Mouse (Mus musculus): ENCODE results near the gene Mthfsd. TPM values are rescaled to one million over a fixed set of nuclear protein-coding genes. Genes with fewer than 3 reads are reported as not detected.
A peak's percentile ranks its signal among the peaks of the same experiment; 100 is the strongest.

The Mthfsd gene
- total and polyA plus RNA-seq, 2 experiments from 2014 or later: 33.3 to 76.5 TPM

GRCm38 (mm10) chr8:121127756-121128375 is 19.7 kb upstream of the Mthfsd start, which contains the start of gene Foxl1:
TSS of gene Foxl1 (plus strand) at chr8:121127940.
- Histone ChIP-seq H3K9me3 (ENCODE audit: low read length) (0 out of 2 replicates have a peak, but pooled peaks cover 3% of the 10 kb centered on the region), H3K27me3 (ENCODE audit: insufficient read depth, low read length) (peaks cover 93% of the 10 kb centered on the region), H3K4me1 (ENCODE audit: insufficient read depth) (no peaks in the 10 kb centered on the region), H3K4me3 (ENCODE audit: low read depth, low read length) (peak within 1 kb of the TSS; percentile 9; the same call in 1 of the 2 replicates), H3K4me2 (ENCODE audit: low read depth) (peak within 1 kb of the TSS; percentile 1), H3K27ac (ENCODE audit: low read depth, low read length) (no peak within 1 kb of the TSS), H3K36me3 (ENCODE audit: insufficient read depth) (no peaks in the 10 kb centered on the region), H3K9ac (no peak within 1 kb of the TSS)
- WGBS: under 1% methylated on average over 43 of the region's 43 CpGs
- ATAC-seq (no peak), DNase-seq (no peak)
- TF ChIP-seq CTCF (IDR thresholded peaks at IDR 0.05; ENCODE audit: low read depth): no peak

- peaks cover 94% of the 10 kb centered on the region for H3K27me3 ChIP-seq (ENCODE audit: insufficient read depth, low read length)
- no peak overlapping the region for H3K4me2 ChIP-seq (ENCODE audit: low read depth)
- peak; percentile 23 for DNase-seq
- no peaks in the 10 kb centered on the region for H3K36me3 ChIP-seq (ENCODE audit: insufficient read depth)
- no peaks in the 10 kb centered on the region for H3K4me1 ChIP-seq (ENCODE audit: insufficient read depth)
- H3K4me3 ChIP-seq (ENCODE audit: low read depth, low read length): no peak overlapping the region
- no peak overlapping the region for H3K9ac ChIP-seq
- H3K27ac ChIP-seq (ENCODE audit: low read depth, low read length): no peak overlapping the region
- 0 out of 2 replicates have a peak, but pooled peaks cover 3% of the 10 kb centered on the region for H3K9me3 ChIP-seq (ENCODE audit: low read length)
- ATAC-seq: no peak
- WGBS: 2% methylated on average over 11 of the region's 11 CpGs
- no peak for TF ChIP-seq CTCF (IDR thresholded peaks at IDR 0.05; ENCODE audit: low read depth)
These were observed 19.1 kb upstream of the Mthfsd start for GRCm38 (mm10) chr8:121127291-121127701.

GRCm38 (mm10) chr8:121126694-121127093 is 18.5 kb upstream of the Mthfsd start:
- TF ChIP-seq CTCF (IDR thresholded peaks at IDR 0.05; ENCODE audit: low read depth): no peak
- DNase-seq (no peak), ATAC-seq (no peak)
- Histone ChIP-seq H3K4me1 (ENCODE audit: insufficient read depth) (no peaks in the 10 kb centered on the region), H3K9ac (no peak overlapping the region), H3K27ac (ENCODE audit: low read depth, low read length) (no peak overlapping the region), H3K4me2 (ENCODE audit: low read depth) (no peak overlapping the region), H3K36me3 (ENCODE audit: insufficient read depth) (no peaks in the 10 kb centered on the region), H3K27me3 (ENCODE audit: insufficient read depth, low read length) (peaks cover 94% of the 10 kb centered on the region), H3K4me3 (ENCODE audit: low read depth, low read length) (no peak overlapping the region), H3K9me3 (ENCODE audit: low read length) (0 out of 2 replicates have a peak, but pooled peaks cover 3% of the 10 kb centered on the region)
- 2% methylated on average over 6 of the region's 6 CpGs for WGBS

GRCm38 (mm10) chr8:121126191-121126590 is 18.0 kb upstream of the Mthfsd start:
- H3K9me3 ChIP-seq (ENCODE audit: low read length): 0 out of 2 replicates have a peak, but pooled peaks cover 3% of the 10 kb centered on the region
- no peak overlapping the region for H3K9ac ChIP-seq
- H3K4me1 ChIP-seq (ENCODE audit: insufficient read depth): no peaks in the 10 kb centered on the region
- TF ChIP-seq CTCF (IDR thresholded peaks at IDR 0.05; ENCODE audit: low read depth): no peak
- DNase-seq: no peak
- whole genome bisulfite sequencing: 6% methylated on average over 6 of the region's 6 CpGs
- H3K4me3 ChIP-seq (ENCODE audit: low read depth, low read length): no peak overlapping the region
- H3K36me3 ChIP-seq (ENCODE audit: insufficient read depth): no peaks in the 10 kb centered on the region
- no peak overlapping the region for H3K27ac ChIP-seq (ENCODE audit: low read depth, low read length)
- no peak overlapping the region for H3K4me2 ChIP-seq (ENCODE audit: low read depth)
- peaks cover 95% of the 10 kb centered on the region for H3K27me3 ChIP-seq (ENCODE audit: insufficient read depth, low read length)
- no peak for ATAC-seq

GRCm38 (mm10) chr8:121125311-121125876 is 17.2 kb upstream of the Mthfsd start:
- Histone ChIP-seq H3K4me2 (ENCODE audit: low read depth) (peak overlapping the region; percentile 15; the same call in 1 of the 2 replicates), H3K27ac (ENCODE audit: low read depth, low read length) (no peak overlapping the region), H3K36me3 (ENCODE audit: insufficient read depth) (no peaks in the 10 kb centered on the region), H3K27me3 (ENCODE audit: insufficient read depth, low read length) (peaks cover 96% of the 10 kb centered on the region), H3K4me1 (ENCODE audit: insufficient read depth) (no peaks in the 10 kb centered on the region), H3K4me3 (ENCODE audit: low read depth, low read length) (no peak overlapping the region), H3K9ac (no peak overlapping the region), H3K9me3 (ENCODE audit: low read length) (0 out of 2 replicates have a peak, but pooled peaks cover 3% of the 10 kb centered on the region)
- DNase-seq: peak; percentile 75
- 4% methylated on average over 36 of the region's 36 CpGs for WGBS
- peak; percentile 62 for TF ChIP-seq CTCF (IDR thresholded peaks at IDR 0.05; ENCODE audit: low read depth)
- peak; percentile 66; the same call in 1 of the 2 replicates for ATAC-seq

- Histone ChIP-seq H3K4me1 (ENCODE audit: insufficient read depth) (no peaks in the 10 kb centered on the region), H3K27me3 (ENCODE audit: insufficient read depth, low read length) (peaks cover 96% of the 10 kb centered on the region), H3K4me2 (ENCODE audit: low read depth) (no peak overlapping the region), H3K36me3 (ENCODE audit: insufficient read depth) (no peaks in the 10 kb centered on the region), H3K9ac (no peak overlapping the region), H3K27ac (ENCODE audit: low read depth, low read length) (no peak overlapping the region), H3K9me3 (ENCODE audit: low read length) (0 out of 2 replicates have a peak, but pooled peaks cover 3% of the 10 kb centered on the region), H3K4me3 (ENCODE audit: low read depth, low read length) (no peak overlapping the region)
- 3% methylated on average over 17 of the region's 17 CpGs for WGBS
- TF ChIP-seq CTCF (IDR thresholded peaks at IDR 0.05; ENCODE audit: low read depth): no peak
- no peak for ATAC-seq
- DNase-seq: no peak
These were observed 16.5 kb upstream of the Mthfsd start for GRCm38 (mm10) chr8:121124547-121125239.
